Mouse (Mus musculus): Measurements from ENCODE around the gene Nuak2.

DNA sequence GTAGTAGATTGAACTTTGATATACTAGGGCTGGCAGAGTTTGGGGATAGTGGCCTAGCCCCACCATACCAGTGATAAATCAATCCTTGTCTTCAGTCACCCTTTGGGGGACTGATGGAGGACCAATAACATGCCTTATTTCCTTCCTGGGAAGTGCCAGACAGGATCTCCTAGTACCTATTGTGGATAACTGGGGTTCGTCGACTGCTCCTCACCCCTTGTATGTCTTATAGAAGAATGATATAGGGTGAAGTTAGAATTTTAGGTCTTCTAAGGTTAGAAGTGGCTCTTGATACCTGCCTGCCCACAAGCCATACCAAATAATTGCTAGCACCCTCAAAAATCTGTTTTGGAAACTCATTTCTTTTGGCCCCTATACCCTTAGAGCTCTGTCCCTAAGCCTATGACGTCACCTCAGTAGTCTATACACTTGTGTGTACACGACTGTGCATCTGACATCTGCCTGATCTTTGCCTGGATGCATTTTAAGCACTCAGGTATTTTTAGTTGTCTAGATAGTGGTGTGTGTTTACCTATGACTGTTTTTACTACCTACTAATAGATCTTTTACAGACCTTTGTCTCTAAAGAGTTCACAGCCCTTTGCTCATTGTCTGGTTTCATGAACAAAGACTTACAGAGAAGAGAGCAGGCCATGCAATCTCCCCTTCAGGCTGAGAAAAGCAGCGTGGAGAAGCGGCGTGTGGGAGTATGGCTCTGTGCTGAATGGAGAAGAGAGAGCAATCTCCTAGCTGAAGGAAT, 6.1 kb downstream of the Nuak2 start:
- no peak for TF ChIP-seq CTCF (IDR thresholded peaks at IDR 0.05; ENCODE audit: borderline replicate concordance, extremely low read depth, insufficient read depth, insufficient read length)
- no peak for TF ChIP-seq POLR2A (IDR thresholded peaks at IDR 0.05; ENCODE audit: borderline replicate concordance, extremely low read depth, insufficient read depth, insufficient read length, poor library complexity, severe bottlenecking)

All from brain, embryonic 14.5 days (tissue).